Mouse (Mus musculus): ENCODE data around the gene Igfbp7.
A peak's percentile ranks its signal among the peaks of the same experiment; 100 is the strongest.

Igfbp7 gene

GRCm38 (mm10) chr5:77404941-77405340 is 2.9 kb downstream of the Igfbp7 start:
- no peak for DNase-seq

- DNase-seq = peak; percentile 34
These were observed 4.9 kb downstream of the Igfbp7 start for GRCm38 (mm10) chr5:77402901-77403300.

DNA sequence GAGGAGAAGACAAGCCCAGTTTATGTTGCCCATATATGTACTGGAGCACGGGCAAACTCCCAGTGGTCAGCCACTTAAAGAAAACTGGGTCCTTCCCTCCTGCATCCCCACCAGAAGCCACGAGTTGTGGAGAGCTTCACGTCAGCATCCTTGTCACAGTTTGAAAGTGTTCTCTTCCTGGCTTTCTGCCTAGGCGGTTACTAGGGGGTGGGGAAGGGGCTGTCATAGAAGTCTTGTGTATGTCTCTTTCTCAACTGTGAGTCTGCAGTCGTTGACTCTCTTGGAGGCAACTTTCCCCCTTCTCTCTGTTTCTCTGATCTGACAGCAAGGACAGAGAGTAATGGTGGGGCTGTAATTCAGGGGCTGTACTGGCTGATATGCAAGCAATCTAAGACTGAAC is 5.7 kb downstream of the Igfbp7 start:
- no peak for DNase-seq

DNA sequence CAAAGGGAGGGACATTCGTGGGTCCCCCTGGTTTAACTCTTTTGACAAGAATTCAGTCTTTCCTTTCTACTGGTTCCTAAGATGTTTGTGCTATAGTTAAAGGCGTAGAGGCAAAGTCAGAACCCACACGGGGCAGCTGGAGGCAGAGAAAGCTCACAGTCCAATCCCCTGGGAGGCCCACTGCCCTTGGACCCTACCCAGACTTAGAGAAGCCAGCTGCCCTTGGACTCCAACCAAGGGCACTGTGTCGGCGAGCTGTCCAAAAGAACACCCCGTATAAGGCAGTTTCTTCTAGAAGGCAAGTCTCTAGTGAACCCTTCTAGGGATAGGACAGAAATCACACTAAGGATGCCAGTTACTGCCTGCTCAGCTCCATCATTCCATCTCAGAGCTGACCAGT is 7.0 kb downstream of the Igfbp7 start:
- DNase-seq = peak; percentile 84

DNA sequence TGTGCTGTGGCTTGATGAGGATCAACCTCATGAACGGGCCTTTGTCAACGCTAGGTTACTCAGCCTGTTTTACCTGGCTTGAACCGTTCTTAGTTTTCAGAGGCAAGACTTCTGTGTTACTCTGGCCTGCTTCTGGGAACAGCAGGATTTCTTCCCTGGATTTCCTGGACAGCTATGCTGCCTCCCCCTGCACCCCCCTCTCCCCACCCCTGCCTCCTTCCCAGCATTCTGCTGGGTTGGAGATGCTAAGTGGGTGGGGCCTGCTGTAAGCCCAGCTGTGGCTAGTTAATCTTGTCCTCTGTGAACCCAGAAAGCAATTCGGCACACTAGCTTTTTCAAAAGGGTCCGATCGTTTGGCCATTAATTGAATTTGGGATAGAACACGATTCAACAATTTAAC is 7.7 kb downstream of the Igfbp7 start:
- DNase-seq = peak; percentile 74

GRCm38 (mm10) chr5:77399076-77399475 is 8.8 kb downstream of the Igfbp7 start:
- no peak for DNase-seq

- DNase-seq = peak; percentile 69
These were observed 9.4 kb downstream of the Igfbp7 start for GRCm38 (mm10) chr5:77398285-77399057.

GRCm38 (mm10) chr5:77393990-77394618 is 13.7 kb downstream of the Igfbp7 start:
- no peak for DNase-seq

- DNase-seq = no peak
These were observed 14.7 kb downstream of the Igfbp7 start for GRCm38 (mm10) chr5:77393094-77393619.

DNA sequence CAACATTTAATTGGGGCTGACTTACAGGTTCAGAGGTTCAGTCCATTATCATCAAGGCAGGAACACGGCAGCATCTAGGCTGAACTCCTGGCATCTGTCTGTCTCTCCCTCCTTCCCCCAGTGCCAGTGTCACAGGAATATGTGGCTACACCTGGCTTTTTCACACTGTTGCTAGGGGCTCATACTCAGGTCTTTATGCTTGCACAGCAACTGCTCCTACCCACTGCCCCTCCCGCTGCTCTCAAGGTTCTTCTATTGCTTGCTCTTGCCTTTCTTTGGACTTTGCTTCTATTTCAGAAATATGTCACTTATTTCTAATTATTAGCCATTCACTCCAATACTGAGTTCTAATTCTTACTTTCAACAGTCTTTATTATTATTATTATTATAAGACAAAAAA is 17.6 kb downstream of the Igfbp7 start:
- DNase-seq = no peak

DNA sequence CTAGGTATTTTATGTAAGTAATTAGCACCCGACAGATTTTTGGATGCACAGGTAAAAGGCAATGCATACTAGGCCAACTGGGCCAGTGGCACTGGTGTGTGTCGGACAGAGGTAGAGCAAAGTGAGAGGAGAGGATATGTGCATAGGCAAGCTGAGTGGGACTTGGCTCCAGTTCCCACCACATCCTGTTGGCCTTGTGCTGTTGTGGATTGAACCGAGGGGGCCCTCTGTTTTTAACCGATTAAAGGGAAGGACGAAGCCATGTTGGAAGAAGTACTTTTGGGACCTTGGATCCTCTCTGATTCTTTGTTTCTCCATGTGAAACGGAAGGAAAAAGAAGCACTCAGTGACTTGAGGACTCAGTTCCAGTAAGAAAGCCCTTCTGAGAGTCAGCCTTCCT is 19.5 kb downstream of the Igfbp7 start:
- DNase-seq = no peak

DNA sequence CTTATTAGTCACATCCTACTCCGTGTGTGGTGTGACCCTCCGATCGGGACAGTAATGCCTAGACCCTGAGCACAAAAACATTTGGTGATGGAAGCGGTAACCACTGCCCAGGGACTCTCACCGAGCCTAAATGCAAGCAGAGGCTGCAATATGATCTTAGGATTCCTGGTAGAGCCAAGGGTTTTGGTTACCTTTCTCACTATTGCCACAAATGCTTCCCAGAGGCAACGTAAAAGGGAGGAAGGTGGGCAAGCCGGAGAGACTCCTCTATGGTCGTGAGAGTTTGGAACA is 20.5 kb downstream of the Igfbp7 start:
- DNase-seq = no peak

- no peak for DNase-seq
These were observed 21.0 kb downstream of the Igfbp7 start for GRCm38 (mm10) chr5:77386596-77387413.

DNA sequence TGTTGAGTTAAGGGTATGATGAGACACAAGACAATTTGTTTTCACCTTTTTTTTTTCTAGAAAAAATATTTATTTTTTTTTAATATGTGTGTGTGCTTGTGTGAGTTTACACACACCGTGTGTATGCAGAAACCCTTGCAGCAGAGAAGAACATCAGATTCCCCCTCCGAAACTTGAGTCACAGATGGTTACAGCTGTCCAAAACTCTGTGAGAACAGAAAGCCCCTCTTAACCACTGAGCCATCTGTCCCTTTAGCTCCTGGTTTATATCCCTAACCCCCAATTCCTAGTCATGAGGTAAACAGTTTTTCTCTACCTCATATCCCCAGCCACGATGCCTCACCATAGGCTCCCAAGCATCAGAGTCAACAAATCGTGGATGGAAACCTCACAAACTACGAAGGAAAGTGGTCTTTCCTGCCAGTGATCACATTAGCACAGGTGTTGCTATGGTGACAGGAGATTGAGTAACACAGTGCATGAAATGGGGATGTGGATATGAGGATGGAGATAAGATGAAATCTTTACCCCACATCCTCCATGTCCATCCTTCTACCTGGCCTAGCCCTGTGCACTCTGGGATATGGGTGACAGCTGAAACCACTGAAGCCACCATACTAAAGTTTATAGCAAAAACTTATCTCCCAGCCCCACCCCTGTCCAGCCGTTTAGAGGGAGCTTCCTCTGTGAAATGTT is 21.8 kb downstream of the Igfbp7 start:
- DNase-seq = no peak

- DNase-seq = no peak
These were observed 22.6 kb downstream of the Igfbp7 start for GRCm38 (mm10) chr5:77385221-77385620.

DNA sequence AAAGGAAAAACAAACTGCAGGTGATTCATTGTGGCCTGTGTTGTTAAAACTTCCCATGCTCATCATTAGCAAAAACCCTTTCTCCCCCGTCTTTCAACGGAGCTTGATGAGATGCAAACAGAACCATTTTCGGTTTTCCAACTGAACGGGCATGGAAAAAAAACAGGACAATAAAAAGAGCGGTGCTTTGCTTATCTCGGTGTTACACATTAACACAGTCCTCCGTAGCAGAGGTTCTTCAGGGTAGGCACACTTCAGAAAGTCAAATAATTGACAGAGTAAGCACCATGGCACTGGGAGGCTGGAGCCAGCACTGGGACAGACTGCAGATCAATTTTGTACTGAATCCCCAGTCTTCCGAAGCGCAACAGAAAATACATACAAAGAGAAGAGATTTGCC is 23.1 kb downstream of the Igfbp7 start:
- DNase-seq = peak; percentile 76

- peak; percentile 91 for DNase-seq
These were observed 23.9 kb downstream of the Igfbp7 start for GRCm38 (mm10) chr5:77383799-77384554.

GRCm38 (mm10) chr5:77381686-77382085 is 26.2 kb downstream of the Igfbp7 start:
- DNase-seq = no peak

DNA sequence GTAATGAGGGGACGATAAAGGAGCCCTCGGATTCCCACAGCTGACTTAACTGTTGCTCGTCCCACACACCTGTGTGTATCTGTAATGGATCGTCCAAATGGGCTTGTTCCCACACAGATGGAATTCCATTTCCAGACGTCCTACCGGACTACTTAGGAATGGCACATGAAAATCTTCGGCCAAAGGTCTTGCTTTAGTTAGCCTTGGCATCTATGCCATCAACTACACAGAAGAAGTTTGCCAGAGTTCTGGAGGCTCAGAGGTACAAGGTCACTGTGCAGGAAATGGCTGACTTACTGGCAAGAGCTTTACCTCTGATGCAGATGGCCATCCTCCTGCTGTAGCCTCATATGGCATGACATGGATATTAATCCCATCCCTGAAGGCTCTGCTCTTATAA is 26.6 kb downstream of the Igfbp7 start:
- peak; percentile 46 for DNase-seq

- DNase-seq = no peak
These were observed 27.4 kb downstream of the Igfbp7 start for GRCm38 (mm10) chr5:77380321-77380901.

DNA sequence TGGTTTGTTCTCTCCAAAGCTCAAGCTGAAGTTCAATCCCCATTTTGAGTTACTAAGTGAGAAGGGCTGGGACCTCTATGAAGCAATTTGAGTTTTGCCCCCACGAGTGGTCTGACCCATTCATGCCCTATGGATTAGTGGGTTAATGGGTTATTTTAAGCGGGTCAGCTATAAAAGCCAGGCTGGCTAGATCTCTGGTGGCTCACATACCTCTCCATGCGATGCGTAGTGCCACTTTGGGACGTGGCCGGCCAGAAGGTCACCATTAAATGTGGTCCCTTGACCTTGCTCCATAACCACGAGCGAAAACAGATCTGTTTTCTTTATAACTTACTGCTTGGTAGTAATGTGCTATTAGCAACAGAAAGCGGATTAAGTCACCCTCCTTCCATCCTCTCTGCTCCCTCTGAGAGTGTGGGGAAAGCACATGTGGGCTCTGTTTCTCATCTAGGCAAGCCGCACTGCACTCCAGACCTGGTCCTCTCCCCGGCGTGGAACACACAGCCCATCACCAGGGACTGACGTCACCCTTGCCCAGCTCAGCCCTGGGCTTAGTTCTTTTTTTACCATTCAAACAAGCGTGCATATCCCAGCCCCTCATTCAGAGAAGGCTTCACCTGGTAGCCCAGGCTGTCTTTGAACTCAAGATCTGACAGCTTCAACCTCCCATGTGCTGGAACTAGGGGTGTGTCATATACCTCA is 28.3 kb downstream of the Igfbp7 start:
- no peak for DNase-seq

All from kidney, adult 11 months (tissue).